Mouse (Mus musculus) embryonic facial prominence, embryonic 11.5 days (tissue): ENCODE measurements around the gene Ints3. TPM values are rescaled to one million over a fixed set of nuclear protein-coding genes. Genes with fewer than 3 reads are reported as not detected.

Source experiments
- ATAC-seq: fragments of 200-750 bp; cut with Nextera tagmentation; replicated peaks from 2 replicates; pipeline ENCODE4 v1.8.0; 2017; ENCODE audit warnings: low read depth; ENCODE audit not compliant: insufficient number of reproducible peaks, low FRiP score, low TSS enrichment
- DNase-seq: peaks from one replicate; pipeline ENCODE4 v3.0.0-alpha.2; 2015; ENCODE audit warnings: low spot score
- H3K27ac ChIP-seq: fragments of 300-500 bp; sonication (generic); replicated peaks from 2 replicates; pipeline ENCODE4 v1.5.1; 2014; ENCODE audit warnings: mild to moderate bottlenecking, low read depth, low read length, control low read depth
- H3K27me3 ChIP-seq: fragments of 300-500 bp; sonication (generic); 2 replicates; pipeline ENCODE4 v1.6.1; 2014; ENCODE audit warnings: mild to moderate bottlenecking, low read length, moderate library complexity, mixed read lengths; ENCODE audit not compliant: control insufficient read depth, insufficient read depth
- H3K36me3 ChIP-seq: fragments of 300-500 bp; sonication (generic); replicated peaks from 2 replicates; pipeline ENCODE4 v1.6.1; 2014; ENCODE audit warnings: low read depth, mild to moderate bottlenecking, low read length, moderate library complexity, mixed read lengths; ENCODE audit not compliant: control insufficient read depth, insufficient read depth
- H3K4me1 ChIP-seq: fragments of 300-500 bp; sonication (generic); 2 replicates; pipeline ENCODE4 v1.6.1; 2014; ENCODE audit warnings: low read length, mixed read lengths; ENCODE audit not compliant: control insufficient read depth, insufficient read depth
- H3K4me2 ChIP-seq: fragments of 300-500 bp; sonication (generic); 2 replicates; pipeline ENCODE4 v1.6.1; 2014; ENCODE audit warnings: low read depth, mild to moderate bottlenecking, control low read depth, low read length, moderate library complexity
- H3K4me3 ChIP-seq: fragments of 300-500 bp; sonication (generic); 2 replicates; pipeline ENCODE4 v1.5.1; 2014; ENCODE audit warnings: low read depth, low read length, control low read depth
- H3K9ac ChIP-seq: fragments of 300-500 bp; sonication (generic); replicated peaks from 2 replicates; pipeline ENCODE4 v1.6.1; 2014; ENCODE audit warnings: mild to moderate bottlenecking, control low read depth, low read length
- H3K9me3 ChIP-seq: fragments of 300-500 bp; sonication (generic); replicated peaks from 2 replicates; pipeline ENCODE4 v1.6.1; 2016; ENCODE audit warnings: mild to moderate bottlenecking, low read length, inconsistent platforms, mixed read lengths; ENCODE audit not compliant: control insufficient read depth
- WGBS: fragments of 180-500 bp; shearing (Covaris S2); extraction: QIAGEN DNeasy Blood & Tissue Kit; methylation state at CpG from one replicate; pipeline ENCODE4 v1.1.7; 2014; 5-methylcytosine and 5-hydroxymethylcytosine counted together
- polyA plus RNA-seq: library from polyadenylated mRNA; unstranded; fragments of >200 nt; fragmentation: Nextera tagmentation; extraction: Ambion mirVana; gene quantifications from 2 replicates; pipeline ENCODE4 v1.2.1, GENCODE M21; 2014

Ints3 gene
- polyA plus RNA-seq, 1 experiment from 2014 or later = 31.7 TPM

DNA sequence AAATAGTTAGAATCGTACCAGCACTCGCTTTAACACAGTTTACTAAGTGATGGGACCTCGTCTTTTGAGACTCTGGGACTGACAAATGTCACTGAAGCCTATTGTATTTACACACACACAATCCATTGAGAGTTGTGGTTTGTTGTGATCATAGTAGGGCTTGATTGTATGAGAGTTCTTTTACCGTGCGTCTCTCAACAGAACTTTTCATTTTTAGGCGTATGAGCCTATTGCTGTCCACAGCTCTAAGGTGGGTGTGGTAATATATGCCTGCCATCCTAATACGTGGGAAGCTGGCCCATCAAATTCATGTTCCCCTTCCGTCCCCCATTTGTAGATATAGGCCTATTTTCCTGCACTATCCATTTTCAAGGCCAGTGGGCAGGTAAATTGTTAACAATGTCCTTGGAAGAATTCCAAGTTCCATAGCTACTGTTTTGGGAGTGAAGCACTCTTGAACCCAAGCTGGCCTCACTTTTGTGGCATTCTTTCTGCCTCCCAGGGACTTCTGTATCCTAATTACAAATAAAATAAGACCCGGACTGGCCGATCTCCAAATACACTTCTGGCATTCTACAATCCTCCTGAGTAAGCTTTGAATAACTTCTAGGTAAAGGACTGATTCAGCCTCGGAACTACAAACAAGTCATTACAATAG, 780 bp upstream of the Ints3 start:
- Histone ChIP-seq H3K4me1 (peaks cover 4% of the 10 kb centered on the region; the same call in 1 of the 2 replicates), H3K9ac (peak overlapping the region; percentile 40), H3K9me3 (no peaks in the 10 kb centered on the region), H3K36me3 (no peaks in the 10 kb centered on the region), H3K27me3 (no peaks in the 10 kb centered on the region), H3K4me3 (peak overlapping the region; percentile 52), H3K27ac (no peak overlapping the region), H3K4me2 (peak overlapping the region; percentile 45)
- ATAC-seq (no peak), DNase-seq (no peak)
- WGBS = 58% methylated on average over 11 of the region's 11 CpGs

DNA sequence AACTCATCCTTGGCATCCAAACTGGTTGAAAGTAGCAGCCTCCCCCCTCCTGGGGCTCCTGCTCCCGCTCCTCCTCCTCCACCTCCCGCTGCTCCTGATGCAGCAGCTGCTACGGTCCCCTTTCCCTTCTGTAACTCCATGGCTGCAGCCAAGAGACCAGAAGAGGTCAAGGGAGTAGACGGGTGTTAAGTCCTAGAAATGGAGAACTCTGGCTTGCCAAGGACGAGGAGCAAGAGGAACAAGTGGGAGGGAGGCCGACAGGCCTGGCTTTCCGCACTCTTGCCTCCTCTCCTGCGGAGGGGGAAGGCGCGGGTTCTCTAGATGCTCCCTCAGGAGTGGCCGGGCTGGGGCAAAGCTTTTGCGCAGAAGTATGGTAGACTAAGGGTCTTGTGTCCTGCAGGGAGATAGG, 607 bp downstream of the Ints3 start:
- WGBS = 0% methylated on average over 12 of the region's 12 CpGs
- H3K27me3 ChIP-seq = no peaks in the 10 kb centered on the region
- peak overlapping the region; percentile 89 for H3K4me2 ChIP-seq

GRCm38 (mm10) chr3:90432348-90432747, 1.1 kb downstream of the Ints3 start:
- no peaks in the 10 kb centered on the region for H3K36me3 ChIP-seq
- 19% methylated on average over 2 of the region's 2 CpGs for WGBS
- peaks cover 4% of the 10 kb centered on the region; the same call in 1 of the 2 replicates for H3K4me1 ChIP-seq
- no peaks in the 10 kb centered on the region for H3K9me3 ChIP-seq
- peak overlapping the region; percentile 73 for H3K9ac ChIP-seq
- ATAC-seq (no peak), DNase-seq (no peak)
- no peak overlapping the region for H3K27ac ChIP-seq
- H3K27me3 ChIP-seq = no peaks in the 10 kb centered on the region
- peak overlapping the region; percentile 89 for H3K4me2 ChIP-seq
- H3K4me3 ChIP-seq = peak overlapping the region; percentile 52

More for the DNA sequence above, 607 bp downstream of the Ints3 start:
- H3K9me3 ChIP-seq = no peaks in the 10 kb centered on the region
- DNase-seq (peak; percentile 20), ATAC-seq (peak; percentile 10; the same call in 1 of the 2 replicates)
- H3K27ac ChIP-seq = peak overlapping the region; percentile 72
- peaks cover 4% of the 10 kb centered on the region; the same call in 1 of the 2 replicates for H3K4me1 ChIP-seq
- peak overlapping the region; percentile 52 for H3K4me3 ChIP-seq
- no peaks in the 10 kb centered on the region for H3K36me3 ChIP-seq
- H3K9ac ChIP-seq = peak overlapping the region; percentile 73

GRCm38 (mm10) chr3:90429576-90429975, 3.8 kb downstream of the Ints3 start:
- H3K36me3 ChIP-seq = no peaks in the 10 kb centered on the region
- H3K27me3 ChIP-seq = no peaks in the 10 kb centered on the region
- no peak overlapping the region for H3K4me2 ChIP-seq
- peaks cover 4% of the 10 kb centered on the region; the same call in 1 of the 2 replicates for H3K4me1 ChIP-seq
- no peaks in the 10 kb centered on the region for H3K9me3 ChIP-seq
- 88% methylated on average over 3 of the region's 3 CpGs for WGBS
- H3K4me3 ChIP-seq = no peak overlapping the region
- H3K27ac ChIP-seq = no peak overlapping the region
- H3K9ac ChIP-seq = no peak overlapping the region
- no peak for ATAC-seq
- DNase-seq = no peak

GRCm38 (mm10) chr3:90428186-90428585, 5.2 kb downstream of the Ints3 start:
- Histone ChIP-seq H3K27ac (no peak overlapping the region), H3K4me1 (peaks cover 4% of the 10 kb centered on the region; the same call in 1 of the 2 replicates), H3K4me2 (no peak overlapping the region), H3K9ac (no peak overlapping the region), H3K36me3 (no peaks in the 10 kb centered on the region; the same call in 1 of the 2 replicates), H3K27me3 (no peaks in the 10 kb centered on the region), H3K4me3 (no peak overlapping the region), H3K9me3 (no peaks in the 10 kb centered on the region)
- DNase-seq = no peak
- WGBS = 81% methylated on average over 6 of the region's 6 CpGs
- ATAC-seq = no peak

DNA sequence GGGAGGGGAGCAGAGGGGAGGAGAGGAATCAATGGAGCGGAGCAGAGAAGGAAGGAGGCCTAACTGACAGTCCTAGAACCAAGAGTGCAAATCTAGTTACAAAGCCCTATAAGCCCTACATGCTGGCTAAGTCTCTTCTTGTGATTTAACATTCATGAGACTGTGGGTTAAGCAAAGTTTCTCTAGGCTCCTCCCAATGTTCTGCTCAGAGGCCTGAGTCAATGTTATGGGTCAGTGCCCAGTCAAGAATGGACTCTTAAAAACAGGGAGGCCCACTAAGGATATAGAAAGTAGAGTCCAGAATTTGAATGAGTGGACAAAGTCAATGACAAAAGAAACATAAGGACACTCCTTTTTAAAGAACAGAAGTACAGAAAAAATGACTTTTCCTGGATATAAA, 5.8 kb downstream of the Ints3 start:
- H3K36me3 ChIP-seq = no peaks in the 10 kb centered on the region; the same call in 1 of the 2 replicates
- ATAC-seq = no peak
- H3K4me2 ChIP-seq = no peak overlapping the region
- H3K4me1 ChIP-seq = peaks cover 4% of the 10 kb centered on the region; the same call in 1 of the 2 replicates
- WGBS = 91% methylated on average over 1 of the region's 1 CpGs
- no peaks in the 10 kb centered on the region for H3K27me3 ChIP-seq
- no peak overlapping the region for H3K4me3 ChIP-seq
- H3K9me3 ChIP-seq = no peaks in the 10 kb centered on the region
- H3K9ac ChIP-seq = no peak overlapping the region
- no peak for DNase-seq
- no peak overlapping the region for H3K27ac ChIP-seq

DNA sequence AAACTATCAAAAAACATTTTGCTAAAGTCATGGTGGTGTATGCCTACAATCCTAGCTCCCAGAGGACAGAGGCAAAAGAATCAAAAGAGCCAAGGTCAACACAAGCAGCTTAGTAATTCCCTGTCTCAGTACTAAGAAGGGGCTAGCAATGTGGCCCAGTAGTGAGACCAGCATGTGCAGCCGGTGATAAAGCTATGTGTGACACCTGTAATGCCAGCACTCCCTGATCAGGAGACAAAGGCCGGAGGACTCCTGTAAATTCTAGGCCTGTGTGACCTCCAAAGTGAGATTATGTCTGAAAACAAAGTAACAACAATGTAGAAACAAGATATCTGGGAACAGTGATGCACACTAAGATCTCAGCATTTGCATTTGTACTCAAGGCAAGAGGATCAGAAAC, 7.9 kb downstream of the Ints3 start:
- Histone ChIP-seq H3K27ac (no peak overlapping the region), H3K36me3 (no peaks in the 10 kb centered on the region; the same call in 1 of the 2 replicates), H3K4me3 (no peak overlapping the region), H3K9ac (no peak overlapping the region), H3K27me3 (no peaks in the 10 kb centered on the region), H3K4me1 (no peaks in the 10 kb centered on the region), H3K9me3 (no peaks in the 10 kb centered on the region), H3K4me2 (no peak overlapping the region)
- DNase-seq (no peak), ATAC-seq (no peak)
- WGBS = 92% methylated on average over 2 of the region's 2 CpGs

DNA sequence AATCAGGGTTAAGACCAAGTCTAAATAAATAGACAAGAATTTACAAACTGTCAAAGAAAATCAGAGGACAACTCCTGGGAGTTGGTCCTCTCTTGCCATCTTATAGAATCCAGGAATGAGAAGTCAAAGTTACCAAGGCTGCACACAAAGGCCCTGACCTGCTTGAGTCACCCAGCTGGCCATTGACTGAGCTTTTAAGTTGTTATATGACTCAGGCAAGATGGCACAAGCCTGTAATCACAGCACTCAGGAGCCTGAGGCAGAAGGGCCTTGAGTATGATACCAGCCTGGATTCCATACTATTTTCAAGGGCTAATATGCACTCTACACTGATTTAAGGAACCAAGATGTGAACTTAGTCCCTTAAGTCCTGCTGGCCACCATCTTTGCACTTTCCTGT, 9.9 kb downstream of the Ints3 start:
- Histone ChIP-seq H3K4me3 (no peak overlapping the region), H3K27me3 (no peaks in the 10 kb centered on the region), H3K27ac (no peak overlapping the region), H3K4me2 (no peak overlapping the region), H3K9me3 (no peaks in the 10 kb centered on the region), H3K4me1 (no peaks in the 10 kb centered on the region), H3K36me3 (peaks cover under 1% of the 10 kb centered on the region; the same call in 1 of the 2 replicates), H3K9ac (no peak overlapping the region)
- DNase-seq = no peak
- no peak for ATAC-seq
